8 mouse cellular contexts compared by ENCODE assay signal in genomic region chr1:132374873-132375244, GRCm38 (mm10). TPM values are rescaled to one million over a fixed set of nuclear protein-coding genes. Genes with fewer than 3 reads are reported as not detected.
A peak's percentile ranks its signal among the peaks of the same experiment; 100 is the strongest.
DNase-seq lines count a peak whose midpoint lies in the region; ATAC-seq and TF ChIP-seq lines count a peak whose summit lies in the region.

No protein-coding gene starts in this region.

- H3K4me2 ChIP-seq in forebrain, embryonic 15.5 days (replicated peaks) = no peak overlapping the region
- H3K4me2 ChIP-seq in liver, postnatal 0 days (ENCODE audit: low read depth, low read length) = peak overlapping the region; percentile 63

- H3K9ac ChIP-seq in forebrain, embryonic 15.5 days (replicated peaks) = no peak overlapping the region
- H3K9ac ChIP-seq in liver, postnatal 0 days (replicated peaks) = peak overlapping the region; percentile 60

- H3K4me1 ChIP-seq in embryonic facial prominence, embryonic 10.5 days = peaks cover 70% of the 10 kb centered on the region
- H3K4me1 ChIP-seq in forebrain, embryonic 15.5 days = peaks cover 69% of the 10 kb centered on the region
- peaks cover 75% of the 10 kb centered on the region for H3K4me1 ChIP-seq in liver, postnatal 0 days (ENCODE audit: insufficient read depth)

- 68% methylated on average over 3 of the region's 3 CpGs for WGBS in embryonic facial prominence, embryonic 10.5 days
- WGBS in forebrain, embryonic 15.5 days = 66% methylated on average over 3 of the region's 3 CpGs
- WGBS in liver, postnatal 0 days (ENCODE audit: insufficient replicate concordance) = 56% methylated on average over 3 of the region's 3 CpGs

- H3K36me3 ChIP-seq in embryonic facial prominence, embryonic 10.5 days (replicated peaks) = peaks cover 73% of the 10 kb centered on the region
- H3K36me3 ChIP-seq in forebrain, embryonic 15.5 days = peaks cover 14% of the 10 kb centered on the region; the same call in 1 of the 2 replicates
- H3K36me3 ChIP-seq in liver, postnatal 0 days (replicated peaks; ENCODE audit: insufficient read depth, low read length) = 0 out of 2 replicates have a peak, but pooled peaks cover 14% of the 10 kb centered on the region

- DNase-seq in layer of hippocampus, adult 2 months (ENCODE audit: low spot score in 2 of 2) = no peak
- no peak for DNase-seq in layer of hippocampus, adult 8-10 months (ENCODE audit: low spot score in 2 of 2)
- DNase-seq in embryonic facial prominence, embryonic 10.5 days (ENCODE audit: low spot score) = no peak
- no peak for DNase-seq in liver, postnatal 0 days
- DNase-seq in left cerebral cortex, adult 11 months (ENCODE audit: low spot score) = no peak
- no peak for DNase-seq in spleen, adult 18-20 months
- DNase-seq in frontal cortex, adult 2 months (ENCODE audit: extremely low spot score in 1 of 2, low spot score in 1 of 2) = no peak

- H3K9me3 ChIP-seq in embryonic facial prominence, embryonic 10.5 days = no peaks in the 10 kb centered on the region
- H3K9me3 ChIP-seq in forebrain, embryonic 15.5 days = no peaks in the 10 kb centered on the region
- H3K9me3 ChIP-seq in liver, postnatal 0 days (ENCODE audit: low read length) = no peaks in the 10 kb centered on the region

- no peaks in the 10 kb centered on the region for H3K27me3 ChIP-seq in embryonic facial prominence, embryonic 10.5 days (replicated peaks; ENCODE audit: low read depth, poor library complexity, severe bottlenecking)
- H3K27me3 ChIP-seq in forebrain, embryonic 15.5 days = no peaks in the 10 kb centered on the region
- no peaks in the 10 kb centered on the region for H3K27me3 ChIP-seq in liver, postnatal 0 days (ENCODE audit: insufficient read depth, low read length)

- H3K27ac ChIP-seq in layer of hippocampus, adult 2 months = peak overlapping the region; percentile 87
- H3K27ac ChIP-seq in embryonic facial prominence, embryonic 10.5 days (replicated peaks) = peak overlapping the region; percentile 70
- peak overlapping the region; percentile 64 for H3K27ac ChIP-seq in forebrain, embryonic 15.5 days (replicated peaks)
- H3K27ac ChIP-seq in liver, postnatal 0 days (ENCODE audit: low read depth) = peak overlapping the region; percentile 95

- TF ChIP-seq EP300 in liver, postnatal 0 days (IDR thresholded peaks at IDR 0.05; ENCODE audit: low read depth) = no peak

- ATAC-seq in forebrain, embryonic 15.5 days (replicated peaks) = no peak
- ATAC-seq in liver, postnatal 0 days = no peak

- H3K4me3 ChIP-seq in layer of hippocampus, adult 2 months = no peak overlapping the region
- H3K4me3 ChIP-seq in embryonic facial prominence, embryonic 10.5 days = no peak overlapping the region
- H3K4me3 ChIP-seq in forebrain, embryonic 15.5 days = no peak overlapping the region
- peak overlapping the region; percentile 14; the same call in 1 of the 2 replicates for H3K4me3 ChIP-seq in liver, postnatal 0 days (ENCODE audit: low read depth, low read length)

- no peak for TF ChIP-seq CTCF in layer of hippocampus, adult 2 months (conservative IDR thresholded peaks at IDR 0.05)
- TF ChIP-seq CTCF in liver, postnatal 0 days (IDR thresholded peaks at IDR 0.05; ENCODE audit: low read depth) = no peak

RNA-seq across cellular contexts. Expression of gene Tmcc2, which starts 16.2 kb away (rescaled TPM):
- 100 to 1,000 TPM; 242 to 256 TPM for total RNA-seq in layer of hippocampus, adult 2 months (2021)
- total RNA-seq in layer of hippocampus, adult 8-10 months (2022) = 100 to 1,000 TPM; 201 to 235 (median 218) TPM
- polyA plus RNA-seq in embryonic facial prominence, embryonic 10.5 days (2016; fragmentation: Nextera tagmentation; extraction: Ambion mirVana) = 10.2 and 11.7 TPM in 2 replicates
- polyA plus RNA-seq in forebrain, embryonic 15.5 days (2015; fragmentation: Nextera tagmentation; extraction: Ambion mirVana) = 33.1 and 33.3 TPM in 2 replicates
- 154 TPM in 2 replicates for polyA plus RNA-seq in liver, postnatal 0 days (2015; fragmentation: Nextera tagmentation; extraction: Ambion mirVana)
- 119 and 131 TPM in 2 replicates for polyA plus RNA-seq in frontal cortex, adult 2 months (2012; rRNA removed)

RNA-seq across cellular contexts. Expression of gene Dstyk, which starts 42.5 kb away (rescaled TPM):
- total RNA-seq in layer of hippocampus, adult 2 months (2021) = 10 to 100 TPM; 49.0 to 50.2 TPM
- total RNA-seq in layer of hippocampus, adult 8-10 months (2022) = 10 to 100 TPM; 41.2 to 53.1 (median 47.5) TPM
- polyA plus RNA-seq in embryonic facial prominence, embryonic 10.5 days (2016; fragmentation: Nextera tagmentation; extraction: Ambion mirVana) = 13.2 and 13.5 TPM in 2 replicates
- polyA plus RNA-seq in forebrain, embryonic 15.5 days (2015; fragmentation: Nextera tagmentation; extraction: Ambion mirVana) = 11.3 and 13.2 TPM in 2 replicates
- polyA plus RNA-seq in liver, postnatal 0 days (2015; fragmentation: Nextera tagmentation; extraction: Ambion mirVana) = 2.3 and 2.9 TPM in 2 replicates
- polyA plus RNA-seq in frontal cortex, adult 2 months (2012; rRNA removed) = 22.1 and 26.6 TPM in 2 replicates

RNA-seq across cellular contexts. Expression of gene Nuak2, which starts 58.9 kb away (rescaled TPM):
- total RNA-seq in layer of hippocampus, adult 2 months (2021) = 1 to 10 TPM in 1 of 2 experiments, under 1 TPM in 1; 0.76 to 1.7 TPM
- total RNA-seq in layer of hippocampus, adult 8-10 months (2022) = 1 to 10 TPM; 1.2 to 2.0 (median 1.9) TPM
- 12.6 and 19.6 TPM in 2 replicates for polyA plus RNA-seq in embryonic facial prominence, embryonic 10.5 days (2016; fragmentation: Nextera tagmentation; extraction: Ambion mirVana)
- polyA plus RNA-seq in forebrain, embryonic 15.5 days (2015; fragmentation: Nextera tagmentation; extraction: Ambion mirVana) = 15.9 and 16.5 TPM in 2 replicates
- 6.0 and 6.8 TPM in 2 replicates for polyA plus RNA-seq in liver, postnatal 0 days (2015; fragmentation: Nextera tagmentation; extraction: Ambion mirVana)
- 0.84 and 1.0 TPM in 2 replicates for polyA plus RNA-seq in frontal cortex, adult 2 months (2012; rRNA removed)
